Mouse (Mus musculus): ENCODE data around the gene Gm27021.

The Gm27021 gene

DNA sequence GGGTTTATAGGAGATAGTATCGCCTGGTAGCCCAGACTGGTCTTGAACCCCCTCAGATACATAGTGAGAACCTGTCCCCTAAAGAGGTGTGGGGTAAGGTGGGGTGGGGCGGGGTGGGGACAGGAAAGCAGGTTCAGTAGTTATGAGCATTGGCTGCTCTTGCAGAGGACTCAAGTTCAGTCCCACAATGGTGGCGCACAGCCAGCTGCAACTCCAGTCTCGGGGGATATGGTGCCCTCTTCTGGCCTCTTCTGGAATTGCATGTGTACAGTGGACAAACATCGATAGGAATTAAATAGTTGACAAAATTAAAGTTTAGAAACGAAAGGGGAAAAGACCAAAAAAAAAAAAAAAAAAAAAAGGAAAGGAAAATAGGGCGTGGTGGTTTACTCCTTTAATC, 68.4 kb downstream of the Gm27021 start:
- peak; percentile 64 to 89 for DNase-seq (ENCODE audit: low spot score in 2 of 2)

DNA sequence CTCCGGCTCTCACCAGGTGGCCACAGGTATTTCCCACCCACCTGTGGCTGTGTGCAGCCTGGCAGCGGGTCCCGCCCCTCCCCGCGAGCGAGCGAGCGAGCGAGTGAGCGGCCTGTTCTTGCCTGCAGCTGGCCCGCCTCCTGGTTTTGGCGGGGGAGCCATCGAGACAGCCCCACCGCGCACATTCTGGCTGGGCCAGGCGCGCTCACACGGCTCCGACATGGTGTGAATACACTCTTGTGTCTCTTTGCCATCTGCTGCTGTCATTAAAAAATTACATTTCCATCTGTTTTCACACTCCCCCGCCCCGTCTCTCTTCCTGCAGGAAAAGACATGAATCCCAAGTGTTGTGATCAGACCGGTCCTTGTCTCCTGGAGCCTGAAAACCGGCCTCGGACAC, 69.3 kb downstream of the Gm27021 start:
- peak in 1 of 2 experiments; percentile 67 for DNase-seq (ENCODE audit: low spot score in 2 of 2)

DNA sequence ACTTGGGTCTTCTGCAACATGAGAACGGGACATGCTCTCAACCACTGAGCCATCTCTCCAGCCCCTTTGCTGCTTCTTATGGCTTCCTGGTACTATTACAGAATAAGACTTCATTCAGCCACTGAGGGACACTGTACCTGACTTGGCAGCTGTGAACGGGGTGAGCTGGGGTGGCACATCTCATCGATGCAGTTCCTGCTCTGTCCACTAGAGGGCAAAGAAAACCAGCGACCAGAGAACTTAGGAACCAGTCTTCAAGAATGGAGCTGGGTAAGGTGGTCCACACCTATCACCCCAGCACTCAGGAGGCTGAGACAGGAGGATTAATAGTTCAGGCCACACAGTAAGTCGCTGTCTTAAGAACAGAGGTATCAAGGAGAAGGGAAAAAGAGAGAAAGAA, 71.9 kb downstream of the Gm27021 start:
- peak in 1 of 2 experiments; percentile 67 for DNase-seq (ENCODE audit: low spot score in 2 of 2)

DNA sequence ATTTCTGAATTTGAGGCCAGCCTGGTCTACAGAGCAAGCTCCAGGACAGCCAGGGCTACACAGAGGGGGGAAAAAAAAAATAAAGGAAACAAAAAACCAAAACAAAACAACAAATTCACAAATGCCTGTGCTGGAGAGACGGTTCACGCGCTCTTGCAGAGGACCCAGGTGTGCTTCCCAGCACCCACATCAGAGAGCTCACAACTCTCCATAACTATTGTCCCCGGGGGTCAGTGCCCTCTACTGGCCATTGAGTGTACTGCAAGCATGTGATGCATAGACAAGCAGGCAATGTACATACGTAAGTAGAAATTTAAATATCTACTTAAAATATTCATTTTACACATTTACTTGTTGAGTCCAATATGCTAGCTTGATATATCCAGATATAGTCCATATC, 73.3 kb downstream of the Gm27021 start:
- no peak for DNase-seq (ENCODE audit: low spot score in 2 of 2)

DNA sequence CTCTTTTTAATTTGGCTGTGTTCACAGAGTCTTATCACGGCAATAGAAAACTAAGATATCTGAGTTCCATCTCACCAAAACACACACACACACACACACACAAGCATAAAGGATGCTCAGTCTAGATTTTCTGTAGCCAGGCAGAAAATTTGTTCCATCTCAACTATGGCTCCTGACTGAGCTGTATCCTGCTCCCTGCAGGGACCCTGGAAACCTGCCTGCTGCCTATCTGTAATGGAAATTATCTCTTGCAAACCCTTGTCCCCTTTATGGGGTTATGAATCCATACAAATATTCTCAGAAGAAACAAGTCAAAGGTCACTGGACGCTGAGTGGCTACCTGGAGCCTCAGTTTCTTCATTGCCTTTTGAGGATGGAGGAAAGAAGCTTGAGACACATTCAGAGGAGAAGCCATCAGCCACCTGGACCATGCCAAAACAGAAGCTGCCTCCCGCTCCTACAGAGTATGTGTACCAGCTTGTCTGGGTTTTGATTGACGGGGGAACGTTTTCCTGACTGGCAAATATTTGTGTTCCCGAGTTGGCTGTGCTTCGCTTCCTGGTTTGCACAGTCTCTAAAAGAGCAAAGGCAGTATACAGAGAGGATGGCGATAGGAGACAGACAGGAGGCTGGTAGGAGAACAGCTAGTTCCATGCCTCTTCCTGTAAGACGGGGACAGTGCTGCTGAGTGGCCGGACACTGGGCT, 76.1 kb downstream of the Gm27021 start:
- no peak for DNase-seq (ENCODE audit: low spot score in 2 of 2)

DNA sequence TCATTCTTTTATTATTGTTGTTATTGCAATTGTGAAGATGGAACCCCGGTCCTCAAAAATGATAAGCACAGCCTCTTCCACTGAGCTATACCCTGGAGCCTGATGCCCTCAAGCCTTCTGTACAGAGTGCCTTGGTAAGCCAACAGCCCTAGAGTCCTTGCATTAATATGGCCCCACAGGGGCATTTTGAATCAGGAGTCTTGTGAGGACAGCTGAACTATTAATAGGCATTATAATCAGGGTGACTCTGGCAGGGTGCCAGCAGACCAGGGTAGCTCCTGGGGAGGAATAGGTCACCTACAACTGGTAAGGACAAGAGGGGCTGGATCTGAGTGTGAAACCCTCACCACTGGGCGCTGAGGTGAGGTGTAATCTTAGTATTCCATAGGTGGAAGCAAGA, 78.0 kb downstream of the Gm27021 start:
- DNase-seq (ENCODE audit: low spot score in 2 of 2): no peak

DNA sequence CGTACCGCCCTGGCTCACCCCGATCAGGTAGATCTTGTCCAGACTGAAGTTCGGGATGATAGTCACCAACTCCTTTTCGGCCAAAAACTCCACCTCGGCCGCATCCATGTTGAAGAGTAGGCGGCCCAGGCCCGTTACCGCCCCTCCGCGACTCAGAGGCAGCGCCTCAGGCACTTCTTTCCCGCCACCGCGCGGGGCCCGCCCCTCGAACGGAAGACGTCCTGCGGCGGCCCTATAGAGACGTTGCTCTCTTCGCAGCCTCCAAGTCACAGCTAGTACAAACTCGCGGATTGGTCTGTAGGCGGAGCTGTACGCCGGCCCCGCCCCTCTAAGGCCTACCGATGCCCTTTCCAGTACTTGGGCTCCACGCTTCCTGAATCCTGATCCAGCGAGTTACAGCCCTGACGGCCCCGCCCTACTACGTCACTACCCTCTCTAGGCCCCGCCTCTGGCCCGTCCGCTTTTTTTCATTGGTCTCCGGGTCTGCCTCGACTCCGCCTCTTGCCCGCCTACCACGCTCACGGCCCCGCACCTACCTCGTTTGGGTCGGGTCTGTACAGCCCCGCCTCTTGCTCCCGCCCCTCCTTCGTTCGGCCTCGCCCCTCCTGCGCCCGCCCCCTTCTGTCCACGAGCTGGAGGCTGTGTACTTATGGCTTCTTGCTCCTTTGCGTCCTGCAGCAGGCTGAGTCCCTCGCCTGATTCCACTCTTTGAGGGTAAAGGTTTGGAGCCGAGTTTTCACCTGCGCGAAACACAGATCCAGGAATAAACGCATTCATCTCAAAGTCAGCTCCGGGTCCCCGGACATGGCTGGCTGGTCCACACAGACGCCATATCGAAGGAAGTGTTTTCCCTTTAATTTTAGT, 78.7 kb downstream of the Gm27021 start, which contains the start of gene Gins2:
Gene Gins2 (minus strand): TSS at position 397 of the 864 bp plus-strand sequence.
- peak; percentile 93 to 99 for DNase-seq (ENCODE audit: low spot score in 2 of 2)

DNA sequence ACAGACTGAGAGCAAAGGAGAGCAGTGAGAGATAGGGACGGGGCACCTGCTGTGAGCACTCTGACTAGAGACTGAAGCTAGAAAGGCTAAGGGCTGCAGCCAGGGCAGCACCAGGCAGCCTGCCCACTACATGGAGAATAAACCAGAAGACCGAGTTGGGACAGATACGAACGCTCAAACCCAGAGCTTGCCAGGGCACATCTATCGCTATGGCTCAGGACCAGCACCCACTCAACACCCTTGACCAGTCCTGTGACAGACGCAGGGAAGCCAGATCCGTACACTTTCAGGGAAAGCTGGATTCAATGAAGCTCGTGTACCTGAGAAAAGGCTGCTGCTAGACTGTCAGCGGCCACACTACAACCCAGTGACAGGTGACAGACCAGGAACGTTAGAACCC, 82.4 kb downstream of the Gm27021 start:
- no peak for DNase-seq (ENCODE audit: low spot score in 2 of 2)

DNA sequence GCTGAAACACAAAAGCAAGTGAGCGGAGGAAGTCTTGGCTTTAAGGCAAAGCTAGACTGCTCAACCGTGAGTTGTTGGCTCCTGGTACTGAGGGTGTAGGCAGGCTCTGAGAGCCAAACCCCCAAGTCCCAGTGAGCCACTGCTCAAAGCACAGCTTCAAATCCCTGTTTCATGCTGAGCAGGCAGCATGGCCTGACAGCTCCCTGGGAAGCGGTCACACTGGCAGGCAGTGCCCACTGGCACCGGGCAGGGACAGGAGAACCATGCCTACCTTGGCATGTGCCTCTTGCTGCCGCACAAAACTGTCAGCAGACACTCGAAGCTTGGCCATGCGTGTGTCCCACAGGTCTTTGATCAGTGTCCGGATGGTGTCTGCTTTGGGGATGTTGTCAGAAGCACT, 86.1 kb downstream of the Gm27021 start:
- DNase-seq (ENCODE audit: low spot score in 2 of 2): peak in 1 of 2 experiments; percentile 56

DNA sequence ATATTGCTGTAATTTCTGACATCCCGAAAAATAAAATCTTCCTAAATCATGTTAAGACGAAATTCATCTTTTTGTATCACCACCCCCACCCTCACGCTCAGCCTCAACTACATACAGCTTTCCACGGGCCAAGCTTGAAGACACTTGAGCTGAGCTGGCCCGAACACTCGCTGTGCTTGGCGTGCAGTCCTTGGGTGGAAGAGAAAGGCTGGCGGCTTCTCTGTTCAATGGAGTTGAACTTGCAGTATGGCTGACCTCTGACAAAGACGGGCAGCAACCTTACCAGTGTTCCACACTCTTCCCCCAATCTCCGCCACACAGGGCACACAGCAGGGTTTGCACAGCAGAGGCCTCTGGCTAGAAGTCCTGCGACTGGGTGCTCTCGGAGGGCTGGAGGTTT, 86.5 kb downstream of the Gm27021 start:
- DNase-seq (ENCODE audit: low spot score in 2 of 2): no peak

DNA sequence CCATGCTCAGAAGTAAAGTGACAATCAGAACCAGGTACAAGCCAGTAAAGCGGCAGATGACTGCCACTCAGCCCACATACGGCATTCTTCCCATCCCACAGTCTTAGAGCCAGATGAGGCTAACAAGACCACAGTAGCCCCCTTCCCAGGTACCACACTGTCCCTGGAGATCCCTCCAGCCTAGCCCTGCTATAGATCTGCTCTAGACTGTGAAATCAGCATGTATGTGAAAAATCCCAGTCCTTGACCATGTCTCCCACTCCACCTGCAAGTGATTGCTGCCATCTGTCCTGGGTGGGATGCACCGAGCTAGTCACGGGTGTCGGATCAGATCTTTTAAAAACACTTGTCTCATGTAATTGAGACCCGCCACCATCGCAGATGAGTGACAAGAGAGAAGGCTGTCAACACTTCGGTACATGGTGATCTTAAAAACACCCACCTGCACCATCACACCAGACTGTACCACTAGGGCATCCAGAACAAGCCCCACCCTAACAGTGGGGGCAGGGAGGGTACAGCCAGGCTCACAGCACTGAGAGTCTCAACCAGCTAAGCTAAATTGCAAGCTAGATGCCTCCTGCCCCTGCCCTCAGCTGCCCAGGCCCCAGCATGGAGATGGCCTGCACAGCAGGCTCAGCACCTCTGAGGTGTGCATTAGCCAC, 87.4 kb downstream of the Gm27021 start:
- DNase-seq (ENCODE audit: low spot score in 2 of 2): no peak

DNA sequence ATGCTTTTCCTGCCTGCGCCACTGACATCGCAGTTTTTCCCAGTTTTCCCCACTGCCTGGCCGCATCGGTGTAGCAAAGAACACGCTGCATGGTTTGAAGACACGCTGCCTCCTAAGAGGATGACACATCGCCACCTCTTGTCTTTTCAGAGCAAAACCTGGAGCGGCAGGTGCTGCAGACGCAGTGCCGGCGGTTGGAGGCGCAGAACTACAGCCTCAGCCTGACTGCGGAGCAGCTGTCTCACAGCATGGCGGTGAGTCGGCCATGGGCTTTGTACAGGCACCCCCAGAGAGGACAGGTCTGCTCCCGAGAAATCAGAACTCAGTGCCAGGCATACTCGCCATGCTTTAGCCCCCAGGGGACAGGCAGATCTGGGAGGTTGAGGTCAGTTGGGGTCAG, 90.1 kb downstream of the Gm27021 start:
- DNase-seq (ENCODE audit: low spot score in 2 of 2): no peak

DNA sequence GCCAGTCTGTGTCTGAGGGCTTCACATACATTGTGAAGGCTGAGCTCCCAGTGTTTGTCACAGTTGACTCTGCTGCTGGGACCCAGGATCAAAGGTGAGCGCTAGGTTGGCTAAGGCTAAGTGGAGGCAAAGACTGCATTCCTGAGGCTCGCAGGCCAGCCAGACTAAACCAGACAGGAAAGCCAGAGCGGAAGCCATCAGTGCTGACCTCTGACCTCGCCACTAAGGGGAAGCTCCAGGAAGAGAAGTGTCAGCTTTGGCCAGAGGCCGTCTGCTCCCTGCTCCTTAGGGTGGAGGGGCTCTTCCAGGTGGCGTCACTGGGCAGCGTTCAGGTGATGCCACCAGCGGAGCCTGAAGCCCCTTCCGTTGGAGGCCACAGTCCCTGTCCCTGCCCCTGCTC, 92.1 kb downstream of the Gm27021 start:
- DNase-seq (ENCODE audit: low spot score in 2 of 2): no peak

DNA sequence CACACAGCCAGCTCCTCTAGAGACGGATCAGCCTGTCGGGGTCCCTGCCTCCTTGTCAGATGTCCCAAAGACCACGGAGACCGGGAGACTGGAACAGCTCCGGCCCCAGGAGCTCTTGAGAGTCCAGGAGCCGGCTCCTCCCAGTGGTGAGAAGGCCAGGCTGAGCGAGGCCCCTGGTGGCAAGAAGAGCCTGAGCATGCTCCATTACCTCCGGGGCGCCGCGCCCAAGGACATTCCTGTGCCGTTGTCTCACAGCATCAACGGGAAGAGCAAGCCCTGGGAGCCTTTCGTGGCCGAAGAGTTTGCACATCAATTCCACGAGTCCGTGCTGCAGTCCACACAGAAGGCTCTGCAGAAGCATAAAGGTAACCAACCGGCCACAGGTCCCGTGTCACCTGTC, 92.9 kb downstream of the Gm27021 start:
- no peak for DNase-seq (ENCODE audit: low spot score in 2 of 2)

DNA sequence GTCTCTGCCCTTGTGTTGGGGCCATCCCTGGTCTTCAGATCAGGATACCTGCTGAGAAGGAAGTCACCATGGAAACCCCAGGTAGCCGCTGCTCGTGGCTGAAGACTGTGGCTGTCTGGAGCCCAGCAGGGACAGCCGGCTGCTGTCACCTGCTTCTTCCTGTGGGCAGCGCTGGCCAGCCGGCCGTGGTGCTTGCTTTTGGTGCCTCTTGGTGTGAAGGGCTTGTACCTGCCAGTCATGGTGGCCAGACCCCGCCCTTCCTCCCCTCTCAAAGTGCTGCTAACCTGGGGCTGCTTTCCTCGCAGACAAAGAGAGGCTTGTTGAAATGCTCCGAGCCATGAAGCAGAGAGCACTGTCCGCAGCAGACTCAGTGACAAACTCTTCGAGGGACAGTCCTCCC, 94.0 kb downstream of the Gm27021 start:
- DNase-seq (ENCODE audit: low spot score in 2 of 2): no peak

DNA sequence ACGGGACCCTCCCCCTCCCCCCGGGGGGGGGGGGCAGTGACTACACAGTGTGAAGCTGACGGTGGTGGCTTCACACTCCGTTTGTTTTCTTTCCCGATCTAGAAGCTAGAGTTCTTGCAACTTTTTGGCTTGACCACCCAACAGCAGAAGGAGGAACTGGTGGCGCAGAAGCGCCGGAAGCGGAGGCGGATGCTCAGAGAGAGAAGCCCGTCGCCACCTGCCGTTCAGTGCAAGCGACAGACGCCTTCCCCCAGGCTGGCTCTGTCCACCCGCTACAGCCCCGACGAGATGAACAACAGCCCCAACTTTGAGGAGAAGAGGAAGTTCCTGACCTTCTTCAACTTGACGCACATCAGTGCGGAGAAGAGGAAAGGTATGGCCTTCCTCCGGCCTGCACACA, 95.3 kb downstream of the Gm27021 start:
- no peak for DNase-seq (ENCODE audit: low spot score in 2 of 2)

DNA sequence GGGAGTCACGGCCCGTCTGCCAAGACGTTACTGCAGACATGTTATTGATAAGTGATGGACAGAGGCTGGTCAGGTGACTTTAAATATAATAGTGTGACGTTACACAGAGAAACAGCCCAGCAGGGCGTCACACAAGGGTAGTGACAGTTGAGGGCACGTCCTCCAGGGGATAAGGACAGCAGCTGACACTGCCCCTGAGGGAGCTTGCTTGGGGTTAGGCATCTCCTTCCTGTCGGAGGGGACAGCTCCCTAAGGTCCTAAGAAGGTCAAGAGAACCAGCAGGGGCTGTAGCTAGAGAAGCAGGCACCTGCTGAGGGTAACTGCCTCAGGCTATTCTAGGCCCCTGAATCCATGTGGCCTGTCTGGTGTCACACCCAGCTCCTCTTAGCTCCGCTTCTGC, 96.3 kb downstream of the Gm27021 start:
- DNase-seq (ENCODE audit: low spot score in 2 of 2): no peak

DNA sequence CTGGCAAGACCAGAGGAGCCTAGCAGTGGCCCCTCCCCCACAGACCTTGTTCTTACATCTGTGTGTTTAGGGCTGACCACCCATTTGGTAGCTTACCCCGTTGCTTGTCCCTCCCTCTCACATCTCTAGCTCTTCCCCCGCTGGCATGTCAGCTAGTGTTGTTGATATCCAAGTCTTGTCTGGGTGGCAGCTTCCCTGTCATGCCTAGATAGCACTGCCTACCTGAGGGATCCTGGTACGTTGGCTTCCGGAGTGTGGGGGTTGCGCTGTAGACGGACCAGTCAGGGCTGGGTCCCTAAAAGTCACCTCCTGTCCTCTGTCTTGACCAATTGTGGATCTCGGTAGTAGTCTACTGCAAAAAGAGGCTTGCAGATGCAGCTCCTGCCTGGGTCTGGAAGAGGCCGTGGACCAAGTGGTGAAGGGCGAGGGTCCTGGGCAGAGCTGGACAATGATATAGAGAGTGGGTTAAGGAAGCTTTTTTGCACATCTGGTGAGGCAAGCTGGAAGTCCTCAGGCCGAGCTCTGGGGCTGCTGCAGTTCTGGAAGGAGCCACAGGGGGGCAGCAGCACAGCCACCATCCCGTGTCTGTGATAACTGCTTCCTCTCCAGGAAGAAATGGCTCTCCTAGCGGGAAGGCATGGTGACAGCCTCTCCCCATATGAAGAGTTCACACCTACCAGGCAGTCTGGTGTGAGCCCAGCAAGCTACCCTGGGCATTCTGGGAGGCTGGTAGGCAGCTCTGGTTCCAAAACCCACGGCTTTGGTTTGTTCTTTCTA, 97.8 kb downstream of the Gm27021 start:
- DNase-seq (ENCODE audit: low spot score in 2 of 2): peak; percentile 79 to 86

DNA sequence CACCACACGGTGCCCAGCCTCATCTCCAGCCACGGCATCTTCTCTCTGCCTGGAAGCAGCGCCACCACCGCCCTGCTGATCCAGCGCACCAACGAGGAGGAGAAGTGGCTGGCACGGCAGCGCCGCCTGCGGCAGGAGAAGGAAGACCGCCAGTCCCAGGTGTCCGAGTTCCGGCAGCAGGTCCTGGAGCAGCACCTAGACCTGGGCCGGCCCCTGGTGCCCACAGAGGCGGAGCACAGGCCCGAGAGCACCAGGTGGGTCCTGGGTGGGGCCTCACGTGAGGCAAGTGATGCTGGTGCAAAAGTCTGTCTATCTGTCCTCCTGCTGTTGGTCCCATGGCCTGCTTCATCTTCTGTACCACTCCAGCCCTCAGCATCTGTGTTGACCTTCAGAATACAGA, 98.8 kb downstream of the Gm27021 start:
- no peak for DNase-seq (ENCODE audit: low spot score in 2 of 2)

DNA sequence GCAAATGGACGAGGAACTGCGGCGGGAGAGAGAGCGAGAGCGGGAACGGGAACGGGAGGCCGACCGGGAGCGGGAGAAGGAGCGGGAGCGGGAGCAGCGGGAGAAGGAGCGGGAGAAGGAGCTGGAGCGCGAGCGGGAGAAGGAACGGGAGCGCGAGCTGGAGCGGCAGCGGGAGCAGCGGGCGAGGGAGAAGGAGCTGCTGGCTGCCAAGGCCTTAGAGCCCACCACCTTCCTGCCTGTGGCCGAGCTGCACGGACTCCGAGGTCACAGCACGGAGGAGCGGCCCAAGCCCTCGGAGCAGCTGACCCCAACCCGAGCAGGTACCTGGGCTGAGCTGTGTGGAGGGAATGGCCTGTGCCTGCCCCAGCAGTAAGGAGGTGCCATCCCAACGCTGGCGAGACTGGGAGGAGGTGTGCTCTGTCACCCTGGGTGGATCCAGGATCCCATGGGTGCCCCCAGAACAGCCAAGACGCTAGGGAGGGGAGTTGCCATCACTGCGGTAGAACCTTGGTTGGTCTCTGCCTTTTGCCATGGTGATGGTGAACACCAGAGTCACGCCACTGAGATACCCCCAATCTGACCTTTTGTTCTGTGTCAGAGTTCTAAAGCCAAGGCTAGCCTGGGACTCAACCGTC, 99.6 kb downstream of the Gm27021 start:
- DNase-seq (ENCODE audit: low spot score in 2 of 2): no peak

DNA sequence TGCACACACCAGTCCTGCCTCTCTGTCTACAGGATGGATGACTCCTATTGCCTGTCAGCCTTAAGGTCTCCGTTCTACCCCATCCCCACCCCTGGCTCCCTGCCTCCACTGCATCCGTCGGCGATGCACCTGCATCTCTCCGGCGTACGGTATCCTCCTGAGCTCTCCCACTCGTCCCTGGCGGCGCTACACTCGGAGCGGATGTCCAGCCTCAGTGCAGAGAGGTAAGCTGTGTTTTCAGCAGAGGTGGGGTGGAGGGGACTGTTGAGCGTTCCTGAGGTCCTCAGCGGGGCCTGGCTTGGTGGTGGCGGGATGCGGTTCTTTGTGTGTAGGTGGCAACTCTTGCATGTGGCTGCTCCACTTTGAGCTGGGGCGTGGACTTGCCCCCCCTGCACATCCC, 100.1 kb downstream of the Gm27021 start:
- DNase-seq (ENCODE audit: low spot score in 2 of 2): no peak

All from cerebellum, postnatal 4 days (tissue).